Mouse (Mus musculus) MEL (cell line): ENCODE measurements around the gene Gsc.

Experiments
- CHD1 ChIP-seq: IDR thresholded peaks from 2 replicates; pipeline ENCODE4 v1.6.1; 2012; ENCODE audit warnings: low read depth, mild to moderate bottlenecking, inconsistent platforms, low read length, improper control_type of control experiment
- CHD2 ChIP-seq: IDR thresholded peaks from 2 replicates; pipeline ENCODE4 v1.6.1; 2011; ENCODE audit warnings: low read length, improper control_type of control experiment
- CTCF ChIP-seq, 3 experiments: IDR thresholded peaks in 2 of 3; conservative IDR thresholded peaks in 1 of 3; 2 replicates each; pipeline ENCODE4 v1.5.1; 2011 to 2012; ENCODE audit warnings: low read length in 3 of 3, low read depth in 2 of 3, mild to moderate bottlenecking in 2 of 3, improper control_type of control experiment in 1 of 3, inconsistent platforms in 1 of 3, mixed read lengths in 1 of 3, moderate library complexity in 1 of 3; ENCODE audit not compliant: control insufficient read depth in 1 of 3, insufficient read depth in 1 of 3, poor library complexity in 1 of 3, severe bottlenecking in 1 of 3
- HCFC1 ChIP-seq: IDR thresholded peaks from 2 replicates; pipeline ENCODE4 v1.6.1; 2012; ENCODE audit warnings: low read depth, mild to moderate bottlenecking, inconsistent platforms, low read length, improper control_type of control experiment, moderate library complexity
- JUND ChIP-seq: IDR thresholded peaks from 2 replicates; pipeline ENCODE4 v1.6.1; 2011; ENCODE audit warnings: low read depth, mild to moderate bottlenecking, improper control_type of control experiment, low read length
- KAT2A ChIP-seq: conservative IDR thresholded peaks from 2 replicates; pipeline ENCODE4 v1.6.1; 2012; ENCODE audit warnings: low read depth, low read length, improper control_type of control experiment, inconsistent platforms
- MAFK ChIP-seq: IDR thresholded peaks from 2 replicates; pipeline ENCODE4 v1.6.1; 2011; ENCODE audit warnings: low read depth, mild to moderate bottlenecking, low read length, improper control_type of control experiment, borderline replicate concordance
- NRF1 ChIP-seq: IDR thresholded peaks from 2 replicates; pipeline ENCODE4 v1.6.1; 2014; ENCODE audit warnings: low read depth, mild to moderate bottlenecking, inconsistent platforms, low read length, improper control_type of control experiment, moderate library complexity; ENCODE audit not compliant: poor library complexity, insufficient read depth, severe bottlenecking
- POLR2A ChIP-seq, 2 experiments: IDR thresholded peaks; 2 replicates each; pipeline ENCODE4 v1.6.1; 2011 to 2012; ENCODE audit warnings: low read length in 2 of 2, mild to moderate bottlenecking in 2 of 2, control low read depth in 1 of 2, improper control_type of control experiment in 1 of 2, low read depth in 1 of 2, moderate library complexity in 1 of 2; ENCODE audit not compliant: control insufficient read depth in 1 of 2, insufficient read depth in 1 of 2, poor library complexity in 1 of 2
- RAD21 ChIP-seq: IDR thresholded peaks from 2 replicates; pipeline ENCODE4 v1.6.1; 2011; ENCODE audit warnings: mild to moderate bottlenecking, low read depth, low read length, improper control_type of control experiment

GRCm38 (mm10) chr12:104475946-104476345, 2.8 kb upstream of the Gsc start:
- TF ChIP-seq MAFK (no peak), JUND (no peak), HCFC1 (no peak), RAD21 (no peak), POLR2A (IDR thresholded peaks at IDR 0.05; ENCODE audit: control insufficient read depth in 1 of 2, insufficient read depth in 1 of 2, low read depth in 1 of 2, low read length in 2 of 2, poor library complexity in 1 of 2) (no peak), CTCF (IDR thresholded peaks at IDR 0.05 in 2 of 3, conservative IDR thresholded peaks at IDR 0.05 in 1 of 3; ENCODE audit: control insufficient read depth in 1 of 3, insufficient read depth in 1 of 3, low read depth in 2 of 3, low read length in 3 of 3, poor library complexity in 1 of 3, severe bottlenecking in 1 of 3) (no peak), KAT2A (no peak), CHD1 (no peak), NRF1 (no peak), CHD2 (no peak)
